Mouse (Mus musculus) midbrain, postnatal 0 days (tissue): ENCODE data around the gene Gm20708. TPM values are rescaled to one million over a fixed set of nuclear protein-coding genes. Genes with fewer than 3 reads are reported as not detected.

Experiments used
- ATAC-seq: fragments of 200-750 bp; cut with Nextera tagmentation; 2 replicates; pipeline ENCODE4 v1.8.0; 2017; ENCODE audit warnings: moderate number of reproducible peaks, mild to moderate bottlenecking, moderate TSS enrichment, moderate library complexity; ENCODE audit not compliant: low FRiP score
- DNase-seq: peaks from one replicate; pipeline ENCODE4 v3.0.0-alpha.2; 2015; ENCODE audit warnings: low spot score
- H3K27ac ChIP-seq: fragments of 300-500 bp; sonication (generic); 2 replicates; pipeline ENCODE4 v1.5.1; 2014; ENCODE audit warnings: low read depth, mild to moderate bottlenecking, low read length, mixed read lengths
- H3K27me3 ChIP-seq: fragments of 300-500 bp; sonication (generic); 2 replicates; pipeline ENCODE4 v1.6.1; 2014; ENCODE audit warnings: low read length, control low read depth, mixed read lengths; ENCODE audit not compliant: insufficient read depth
- H3K36me3 ChIP-seq: fragments of 300-500 bp; sonication (generic); 2 replicates; pipeline ENCODE4 v1.6.1; 2014; ENCODE audit warnings: low read length, control low read depth, mixed read lengths; ENCODE audit not compliant: insufficient read depth
- H3K4me1 ChIP-seq: fragments of 300-500 bp; sonication (generic); 2 replicates; pipeline ENCODE4 v1.6.1; 2014; ENCODE audit warnings: mild to moderate bottlenecking, control low read depth, antibody characterized with exemption, low read length, mixed read lengths; ENCODE audit not compliant: insufficient read depth
- H3K4me2 ChIP-seq: fragments of 300-500 bp; sonication (generic); 2 replicates; pipeline ENCODE4 v1.6.1; 2014; ENCODE audit warnings: low read depth, mild to moderate bottlenecking, low read length, mixed read lengths; ENCODE audit not compliant: poor library complexity, severe bottlenecking
- H3K4me3 ChIP-seq: fragments of 300-500 bp; sonication (generic); 2 replicates; pipeline ENCODE4 v1.5.1; 2014; ENCODE audit warnings: low read depth, mild to moderate bottlenecking, low read length, moderate library complexity
- H3K9ac ChIP-seq: fragments of 300-500 bp; sonication (generic); replicated peaks from 2 replicates; pipeline ENCODE4 v1.6.1; 2014; ENCODE audit warnings: mild to moderate bottlenecking, low read length, moderate library complexity, mixed read lengths; ENCODE audit not compliant: poor library complexity, severe bottlenecking
- H3K9me3 ChIP-seq: fragments of 300-500 bp; sonication (generic); 2 replicates; pipeline ENCODE4 v1.6.1; 2016; ENCODE audit warnings: low read length, control low read depth
- CTCF ChIP-seq: IDR thresholded peaks from 2 replicates; pipeline ENCODE4 v1.5.1; 2016; ENCODE audit warnings: antibody characterized with exemption, mild to moderate bottlenecking
- WGBS: fragments of 180-500 bp; shearing (Covaris S2); extraction: QIAGEN DNeasy Blood & Tissue Kit; methylation state at CpG from one replicate; pipeline ENCODE4 v1.1.7; 2014; 5-methylcytosine and 5-hydroxymethylcytosine counted together
- polyA plus RNA-seq: library from polyadenylated mRNA; unstranded; fragments of >200 nt; fragmentation: Nextera tagmentation; extraction: Ambion mirVana; gene quantifications from 2 replicates; pipeline ENCODE4 v1.2.1, GENCODE M21; 2015
- total RNA-seq: library from RNA; depleted of rRNA; stranded (reverse); fragments of >200 nt; gene quantifications from 2 replicates; pipeline ENCODE4 v1.2.3, GENCODE M21; 2014

Gene Gm20708
- total and polyA plus RNA-seq, 2 experiments from 2014 or later: 1.2 TPM; not detected in 1

- Histone ChIP-seq H3K36me3 (no peaks in the 10 kb centered on the region), H3K4me3 (peak overlapping the region; percentile 23), H3K27me3 (peaks cover 28% of the 10 kb centered on the region), H3K9me3 (no peaks in the 10 kb centered on the region), H3K4me2 (peak overlapping the region; percentile 44), H3K4me1 (no peaks in the 10 kb centered on the region; the same call in 1 of the 2 replicates), H3K27ac (peak overlapping the region; percentile 57), H3K9ac (no peak overlapping the region)
- peak; percentile 71 for DNase-seq
- ATAC-seq: peak; percentile 48; the same call in 1 of the 2 replicates
- 12% methylated on average over 38 of the region's 38 CpGs for WGBS
- TF ChIP-seq CTCF: no peak
Measured at GRCm38 (mm10) chr11:117779434-117780198, 29.9 kb upstream of the Gm20708 start.

- Histone ChIP-seq H3K4me2 (peak overlapping the region; percentile 44), H3K9me3 (no peaks in the 10 kb centered on the region), H3K27ac (peak overlapping the region; percentile 57; the same call in 1 of the 2 replicates), H3K36me3 (no peaks in the 10 kb centered on the region), H3K4me3 (peak overlapping the region; percentile 23), H3K27me3 (peaks cover 28% of the 10 kb centered on the region), H3K4me1 (no peaks in the 10 kb centered on the region; the same call in 1 of the 2 replicates), H3K9ac (no peak overlapping the region)
- no peak for TF ChIP-seq CTCF
- DNase-seq (no peak), ATAC-seq (no peak)
- 2% methylated on average over 17 of the region's 17 CpGs for WGBS
Measured at GRCm38 (mm10) chr11:117780199-117780515, 29.3 kb upstream of the Gm20708 start.

- Histone ChIP-seq H3K9me3 (no peaks in the 10 kb centered on the region), H3K9ac (no peak overlapping the region), H3K4me3 (peak overlapping the region; percentile 23; the same call in 1 of the 2 replicates), H3K4me2 (peak overlapping the region; percentile 44), H3K27me3 (peaks cover 28% of the 10 kb centered on the region), H3K4me1 (no peaks in the 10 kb centered on the region; the same call in 1 of the 2 replicates), H3K36me3 (no peaks in the 10 kb centered on the region), H3K27ac (no peak overlapping the region; the same call in 1 of the 2 replicates)
- no peak for DNase-seq
- WGBS: 8% methylated on average over 19 of the region's 19 CpGs
- no peak for TF ChIP-seq CTCF
- no peak for ATAC-seq
Measured at GRCm38 (mm10) chr11:117780582-117781111, 28.8 kb upstream of the Gm20708 start.

GRCm38 (mm10) chr11:117781199-117781821 lies 28.2 kb upstream of the Gm20708 start:
- Histone ChIP-seq H3K4me1 (no peaks in the 10 kb centered on the region; the same call in 1 of the 2 replicates), H3K36me3 (no peaks in the 10 kb centered on the region), H3K4me3 (no peak overlapping the region), H3K4me2 (peak overlapping the region; percentile 44; the same call in 1 of the 2 replicates), H3K9ac (no peak overlapping the region), H3K27me3 (peaks cover 28% of the 10 kb centered on the region), H3K9me3 (no peaks in the 10 kb centered on the region), H3K27ac (no peak overlapping the region; the same call in 1 of the 2 replicates)
- no peak for ATAC-seq
- DNase-seq: peak; percentile 24
- TF ChIP-seq CTCF: no peak
- WGBS: 30% methylated on average over 18 of the region's 18 CpGs

GRCm38 (mm10) chr11:117781993-117782704 lies 27.3 kb upstream of the Gm20708 start, which contains the start of the genes Tmc8 and Tmc6:
Tmc8 (plus strand) TSS chr11:117782076.
Tmc6 (minus strand) TSS chr11:117782198.
- H3K27ac ChIP-seq: no peak within 1 kb of the TSS; the same call in 1 of the 2 replicates
- WGBS: 53% methylated on average over 19 of the region's 24 CpGs
- ATAC-seq (no peak), DNase-seq (no peak)
- H3K9me3 ChIP-seq: no peaks in the 10 kb centered on the region
- peak within 1 kb of the TSS; percentile 54 for H3K4me2 ChIP-seq
- peak within 1 kb of the TSS; percentile 23 for H3K4me3 ChIP-seq
- H3K9ac ChIP-seq: peak within 1 kb of the TSS; percentile 33; the same call in 1 of the 2 replicates
- no peaks in the 10 kb centered on the region; the same call in 1 of the 2 replicates for H3K4me1 ChIP-seq
- H3K36me3 ChIP-seq: no peaks in the 10 kb centered on the region
- no peak for TF ChIP-seq CTCF
- H3K27me3 ChIP-seq: peaks cover 28% of the 10 kb centered on the region
